Mouse (Mus musculus): Measurements from ENCODE around the gene Tsc22d4. TPM values are rescaled to one million over a fixed set of nuclear protein-coding genes. Genes with fewer than 3 reads are reported as not detected.

Gene Tsc22d4
- polyA plus RNA-seq, 1 experiment from 2014 or later, result 189 TPM

DNA sequence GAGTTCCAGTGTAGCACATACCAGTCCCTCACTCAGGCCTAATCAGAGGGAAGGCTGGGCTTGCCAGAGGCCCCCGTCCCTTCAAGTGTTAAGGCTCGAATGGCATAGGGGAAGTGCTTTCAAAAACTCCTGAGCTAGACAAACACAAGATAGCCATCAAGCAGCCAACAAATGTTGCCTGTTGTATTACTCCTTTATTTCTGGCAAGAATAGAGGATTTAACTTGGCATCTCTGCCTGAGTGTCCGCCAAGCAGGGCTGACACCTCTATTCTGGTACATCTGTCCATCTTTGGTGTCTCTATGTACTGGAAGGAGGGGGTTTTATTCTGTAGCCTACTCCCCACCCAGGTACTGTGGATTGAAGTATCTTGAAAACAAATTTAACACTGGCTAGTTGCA lies 10.6 kb downstream of the Tsc22d4 start:
- H3K27me3 ChIP-seq (ENCODE audit: control insufficient read depth, insufficient read depth, low read length), result no peaks in the 10 kb centered on the region
- WGBS, result 48% methylated on average over 3 of the region's 3 CpGs
- H3K4me1 ChIP-seq (ENCODE audit: control insufficient read depth, insufficient read depth, low read length), result peaks cover 57% of the 10 kb centered on the region
- no peak overlapping the region for H3K9ac ChIP-seq (ENCODE audit: low read length)
- H3K27ac ChIP-seq (ENCODE audit: low read length), result peak overlapping the region; percentile 19; the same call in 1 of the 2 replicates
- H3K4me3 ChIP-seq (ENCODE audit: low read length), result no peak overlapping the region
- H3K9me3 ChIP-seq (replicated peaks; ENCODE audit: control insufficient read depth, low read length), result no peaks in the 10 kb centered on the region
- no peak for ATAC-seq (replicated peaks; ENCODE audit: extremely low read depth, insufficient read depth, low FRiP score)
- peaks cover 29% of the 10 kb centered on the region for H3K36me3 ChIP-seq (ENCODE audit: control insufficient read depth, insufficient read depth)
- no peak overlapping the region for H3K4me2 ChIP-seq (ENCODE audit: low read depth, low read length)

- Histone ChIP-seq H3K27ac (ENCODE audit: low read length) (peak overlapping the region; percentile 61), H3K9me3 (replicated peaks; ENCODE audit: control insufficient read depth, low read length) (no peaks in the 10 kb centered on the region), H3K4me2 (ENCODE audit: low read depth, low read length) (no peak overlapping the region), H3K4me1 (ENCODE audit: control insufficient read depth, insufficient read depth, low read length) (peaks cover 47% of the 10 kb centered on the region), H3K4me3 (ENCODE audit: low read length) (no peak overlapping the region), H3K27me3 (ENCODE audit: control insufficient read depth, insufficient read depth, low read length) (no peaks in the 10 kb centered on the region), H3K9ac (ENCODE audit: low read length) (no peak overlapping the region), H3K36me3 (ENCODE audit: control insufficient read depth, insufficient read depth) (peaks cover 21% of the 10 kb centered on the region)
- 28% methylated on average over 10 of the region's 10 CpGs for WGBS
- peak; percentile 55; the same call in 1 of the 2 replicates for ATAC-seq (replicated peaks; ENCODE audit: extremely low read depth, insufficient read depth, low FRiP score)
Observed at GRCm38 (mm10) chr5:137756882-137757661, 11.5 kb downstream of the Tsc22d4 start.

DNA sequence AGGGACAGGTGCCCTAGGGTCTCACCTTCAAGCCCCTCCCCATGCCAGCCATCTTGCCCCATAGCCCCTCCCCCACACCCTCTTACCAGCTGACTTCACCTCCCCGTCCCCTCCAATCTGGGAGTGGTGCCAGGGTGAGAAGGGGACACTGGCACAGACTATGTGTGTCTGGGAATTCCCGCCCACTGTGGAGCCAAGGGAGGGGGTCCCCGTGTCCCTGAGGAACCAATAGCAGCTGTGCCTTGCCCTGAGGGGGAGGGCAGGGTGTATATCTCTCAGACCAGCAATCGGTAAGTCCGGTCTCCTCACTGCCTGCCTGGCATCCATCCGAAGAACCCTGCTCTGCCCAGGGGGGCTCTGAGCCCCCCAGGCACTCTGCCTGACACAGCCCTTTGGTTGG lies 12.4 kb downstream of the Tsc22d4 start:
- peaks cover 40% of the 10 kb centered on the region for H3K4me1 ChIP-seq (ENCODE audit: control insufficient read depth, insufficient read depth, low read length)
- peak overlapping the region; percentile 61 for H3K27ac ChIP-seq (ENCODE audit: low read length)
- no peaks in the 10 kb centered on the region for H3K9me3 ChIP-seq (replicated peaks; ENCODE audit: control insufficient read depth, low read length)
- H3K4me3 ChIP-seq (ENCODE audit: low read length), result no peak overlapping the region
- H3K4me2 ChIP-seq (ENCODE audit: low read depth, low read length), result 0 out of 2 replicates have a peak overlapping the region, but pooled peaks have one; percentile 13
- WGBS, result 58% methylated on average over 6 of the region's 6 CpGs
- H3K9ac ChIP-seq (ENCODE audit: low read length), result peak overlapping the region; percentile 46
- H3K27me3 ChIP-seq (ENCODE audit: control insufficient read depth, insufficient read depth, low read length), result no peaks in the 10 kb centered on the region
- ATAC-seq (replicated peaks; ENCODE audit: extremely low read depth, insufficient read depth, low FRiP score), result peak; percentile 72
- peaks cover 17% of the 10 kb centered on the region for H3K36me3 ChIP-seq (ENCODE audit: control insufficient read depth, insufficient read depth)

- Histone ChIP-seq H3K4me1 (ENCODE audit: control insufficient read depth, insufficient read depth, low read length) (peaks cover 32% of the 10 kb centered on the region), H3K4me3 (ENCODE audit: low read length) (no peak overlapping the region), H3K9ac (ENCODE audit: low read length) (no peak overlapping the region), H3K36me3 (ENCODE audit: control insufficient read depth, insufficient read depth) (peaks cover 17% of the 10 kb centered on the region), H3K27me3 (ENCODE audit: control insufficient read depth, insufficient read depth, low read length) (no peaks in the 10 kb centered on the region), H3K4me2 (ENCODE audit: low read depth, low read length) (no peak overlapping the region), H3K9me3 (replicated peaks; ENCODE audit: control insufficient read depth, low read length) (no peaks in the 10 kb centered on the region), H3K27ac (ENCODE audit: low read length) (no peak overlapping the region; the same call in 1 of the 2 replicates)
- ATAC-seq (replicated peaks; ENCODE audit: extremely low read depth, insufficient read depth, low FRiP score), result no peak
- WGBS, result 90% methylated on average over 19 of the region's 19 CpGs
Observed at GRCm38 (mm10) chr5:137758921-137759534, 13.5 kb downstream of the Tsc22d4 start.

DNA sequence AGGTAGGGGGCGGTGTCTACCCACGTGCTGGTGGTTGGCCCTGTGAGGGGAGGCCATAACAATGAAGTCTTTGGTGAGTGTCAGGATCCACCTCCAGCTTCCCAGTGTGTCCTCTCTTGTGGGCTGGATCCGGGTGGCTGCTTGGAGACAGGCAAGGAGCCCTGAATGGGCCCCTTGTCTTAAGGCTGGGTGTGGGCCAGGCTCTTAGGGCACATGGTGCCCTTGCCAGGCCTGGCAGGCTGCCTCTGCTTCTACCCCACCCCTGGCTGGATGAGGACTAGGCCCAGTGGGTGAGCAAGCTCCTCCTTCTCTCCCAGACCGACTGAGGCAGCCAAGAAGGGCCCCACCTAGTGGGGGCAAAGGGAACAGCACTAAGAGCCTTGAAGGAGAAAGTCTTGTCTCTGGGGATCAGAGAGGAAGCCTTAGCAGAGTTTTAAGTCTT lies 14.5 kb downstream of the Tsc22d4 start:
- no peaks in the 10 kb centered on the region for H3K27me3 ChIP-seq (ENCODE audit: control insufficient read depth, insufficient read depth, low read length)
- H3K27ac ChIP-seq (ENCODE audit: low read length), result peak overlapping the region; percentile 37; the same call in 1 of the 2 replicates
- H3K9me3 ChIP-seq (replicated peaks; ENCODE audit: control insufficient read depth, low read length), result no peaks in the 10 kb centered on the region
- WGBS, result 39% methylated on average over 4 of the region's 4 CpGs
- peaks cover 32% of the 10 kb centered on the region for H3K4me1 ChIP-seq (ENCODE audit: control insufficient read depth, insufficient read depth, low read length)
- peak; percentile 49 for ATAC-seq (replicated peaks; ENCODE audit: extremely low read depth, insufficient read depth, low FRiP score)
- no peak overlapping the region for H3K4me3 ChIP-seq (ENCODE audit: low read length)
- H3K9ac ChIP-seq (ENCODE audit: low read length), result 0 out of 2 replicates have a peak overlapping the region, but pooled peaks have one; percentile 11
- no peak overlapping the region for H3K4me2 ChIP-seq (ENCODE audit: low read depth, low read length)
- H3K36me3 ChIP-seq (ENCODE audit: control insufficient read depth, insufficient read depth), result peaks cover 17% of the 10 kb centered on the region

GRCm38 (mm10) chr5:137764609-137765340 lies 19.2 kb downstream of the Tsc22d4 start:
- H3K27ac ChIP-seq (ENCODE audit: low read length), result no peak overlapping the region
- WGBS, result 62% methylated on average over 9 of the region's 9 CpGs
- no peak overlapping the region for H3K4me2 ChIP-seq (ENCODE audit: low read depth, low read length)
- no peak overlapping the region for H3K9ac ChIP-seq (ENCODE audit: low read length)
- no peaks in the 10 kb centered on the region for H3K27me3 ChIP-seq (ENCODE audit: control insufficient read depth, insufficient read depth, low read length)
- no peak for ATAC-seq (replicated peaks; ENCODE audit: extremely low read depth, insufficient read depth, low FRiP score)
- H3K36me3 ChIP-seq (ENCODE audit: control insufficient read depth, insufficient read depth), result peaks cover 5% of the 10 kb centered on the region
- peaks cover 4% of the 10 kb centered on the region for H3K9me3 ChIP-seq (replicated peaks; ENCODE audit: control insufficient read depth, low read length)
- peaks cover 7% of the 10 kb centered on the region for H3K4me1 ChIP-seq (ENCODE audit: control insufficient read depth, insufficient read depth, low read length)
- H3K4me3 ChIP-seq (ENCODE audit: low read length), result no peak overlapping the region

DNA sequence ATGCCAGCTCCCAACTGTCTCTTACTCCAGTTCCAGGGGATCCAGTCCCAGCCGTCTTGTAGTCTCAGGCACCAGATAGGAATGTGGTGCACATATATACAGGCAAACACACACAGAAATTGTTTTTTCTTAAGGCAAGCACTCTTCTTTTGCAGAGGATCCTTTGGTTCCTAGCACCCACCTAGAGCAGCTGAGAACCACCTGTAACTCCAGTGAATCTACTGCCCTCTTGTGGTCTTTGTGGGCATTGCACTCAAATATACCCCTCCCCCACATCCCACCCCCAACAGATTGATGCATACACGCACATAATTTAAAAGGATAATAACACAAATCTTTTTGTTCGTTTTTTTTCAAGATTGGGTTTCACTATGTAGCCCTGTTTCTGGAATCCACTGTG lies 20.7 kb downstream of the Tsc22d4 start:
- Histone ChIP-seq H3K4me1 (ENCODE audit: control insufficient read depth, insufficient read depth, low read length) (0 out of 2 replicates have a peak, but pooled peaks cover 2% of the 10 kb centered on the region), H3K27me3 (ENCODE audit: control insufficient read depth, insufficient read depth, low read length) (no peaks in the 10 kb centered on the region)
- WGBS, result 66% methylated on average over 3 of the region's 3 CpGs

GRCm38 (mm10) chr5:137768475-137768874 lies 22.9 kb downstream of the Tsc22d4 start:
- H3K4me1 ChIP-seq (ENCODE audit: control insufficient read depth, insufficient read depth, low read length), result 0 out of 2 replicates have a peak, but pooled peaks cover 2% of the 10 kb centered on the region
- H3K27ac ChIP-seq (ENCODE audit: low read length), result no peak overlapping the region
- no peak overlapping the region for H3K9ac ChIP-seq (ENCODE audit: low read length)
- H3K9me3 ChIP-seq (replicated peaks; ENCODE audit: control insufficient read depth, low read length), result peaks cover 4% of the 10 kb centered on the region
- WGBS, result 71% methylated on average over 1 of the region's 1 CpGs
- H3K36me3 ChIP-seq (ENCODE audit: control insufficient read depth, insufficient read depth), result peaks cover 3% of the 10 kb centered on the region
- H3K4me2 ChIP-seq (ENCODE audit: low read depth, low read length), result no peak overlapping the region
- ATAC-seq (replicated peaks; ENCODE audit: extremely low read depth, insufficient read depth, low FRiP score), result no peak
- H3K27me3 ChIP-seq (ENCODE audit: control insufficient read depth, insufficient read depth, low read length), result no peaks in the 10 kb centered on the region
- no peak overlapping the region for H3K4me3 ChIP-seq (ENCODE audit: low read length)

More for the DNA sequence above, 20.7 kb downstream of the Tsc22d4 start:
- ATAC-seq (replicated peaks; ENCODE audit: extremely low read depth, insufficient read depth, low FRiP score), result no peak
- peaks cover 5% of the 10 kb centered on the region for H3K36me3 ChIP-seq (ENCODE audit: control insufficient read depth, insufficient read depth)
- peaks cover 4% of the 10 kb centered on the region for H3K9me3 ChIP-seq (replicated peaks; ENCODE audit: control insufficient read depth, low read length)
- H3K4me2 ChIP-seq (ENCODE audit: low read depth, low read length), result no peak overlapping the region
- H3K27ac ChIP-seq (ENCODE audit: low read length), result no peak overlapping the region
- no peak overlapping the region for H3K9ac ChIP-seq (ENCODE audit: low read length)
- no peak overlapping the region for H3K4me3 ChIP-seq (ENCODE audit: low read length)

Measured in heart, embryonic 16.5 days (tissue).